Mouse (Mus musculus): ENCODE results near the gene Scnn1a.

Gene Scnn1a

DNA sequence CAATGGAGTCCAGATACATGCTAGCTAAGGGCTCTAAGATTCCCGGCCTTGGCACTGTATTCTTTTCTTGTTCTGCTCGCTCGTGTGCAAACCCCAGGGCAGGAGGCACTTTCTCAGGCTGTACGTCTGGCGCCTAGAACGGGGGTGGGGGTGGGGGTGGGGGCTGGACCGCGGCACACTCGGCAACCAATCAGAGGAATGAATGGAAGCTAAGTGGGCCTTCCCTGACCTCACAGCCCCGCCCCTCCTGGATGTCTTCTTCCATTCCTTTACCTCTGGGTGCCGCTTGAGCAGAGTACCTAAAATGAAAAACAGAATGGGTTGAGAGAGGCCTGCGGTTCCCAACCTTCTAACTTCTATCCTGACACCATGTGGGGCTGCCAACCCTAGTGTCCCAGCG, 11.5 kb upstream of the Scnn1a start:
- no peak for DNase-seq (ENCODE audit: low read depth in 2 of 2, low spot score in 2 of 2)

DNA sequence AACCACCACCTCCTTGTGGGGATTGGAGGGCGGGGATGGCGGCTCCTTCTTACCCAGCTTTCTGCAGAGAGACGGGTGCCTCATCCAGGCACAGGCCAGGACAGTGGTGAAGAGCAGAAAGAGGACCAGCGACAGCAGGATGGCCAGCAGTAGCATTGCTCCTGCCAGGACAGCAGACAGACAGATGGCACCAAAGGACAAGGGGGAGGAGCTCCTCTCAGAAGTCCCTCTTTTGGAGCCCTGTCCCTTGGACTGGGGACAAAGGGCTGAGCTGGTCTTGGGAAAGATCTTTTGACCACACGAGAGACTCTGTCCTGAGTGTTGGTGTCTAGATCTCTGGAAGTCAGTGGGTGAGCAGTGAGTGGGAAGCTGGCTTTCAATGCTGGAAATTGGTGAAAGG, 11.1 kb upstream of the Scnn1a start:
- no peak for DNase-seq (ENCODE audit: low read depth in 2 of 2, low spot score in 2 of 2)

- DNase-seq (ENCODE audit: low read depth in 2 of 2, low spot score in 2 of 2), result no peak
Measured at GRCm38 (mm10) chr6:125312171-125312570, 8.3 kb upstream of the Scnn1a start.

DNA sequence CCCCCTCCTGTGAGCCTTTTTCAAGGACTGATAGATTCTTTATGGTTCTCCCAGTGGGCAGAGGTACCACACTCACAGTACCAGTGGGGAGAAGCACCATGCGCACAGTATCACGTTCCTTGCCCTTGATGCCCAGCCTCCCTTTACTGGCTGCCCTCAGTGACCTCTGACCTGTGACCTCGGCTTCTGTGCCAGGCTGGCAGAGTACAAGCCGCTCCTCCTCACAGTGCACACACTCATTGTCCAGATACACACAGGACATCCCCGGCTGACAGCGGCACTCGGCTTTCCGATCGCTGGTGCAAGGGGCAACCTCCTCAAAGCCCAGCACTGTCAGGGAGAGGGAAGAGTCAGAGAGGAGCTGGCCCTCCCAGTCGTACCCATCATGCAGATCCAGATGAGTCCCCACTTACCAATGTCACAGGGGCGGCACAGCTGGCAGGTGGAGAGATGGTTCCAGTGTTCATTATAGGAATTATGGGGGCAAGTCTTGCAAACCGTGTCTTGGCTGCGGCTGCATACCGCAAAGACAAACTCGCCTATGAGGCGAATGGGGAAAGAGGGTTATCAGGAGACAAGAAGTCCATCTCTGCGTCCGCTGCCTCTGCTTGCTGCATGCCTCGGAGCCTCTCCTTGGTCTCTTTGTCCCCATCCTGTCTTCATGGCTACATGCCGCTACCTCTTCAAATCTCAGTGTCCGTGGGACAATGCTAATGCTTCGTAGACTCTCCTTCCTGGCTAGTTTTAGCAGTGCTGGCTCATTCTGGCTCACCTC, 7.7 kb upstream of the Scnn1a start:
- DNase-seq (ENCODE audit: low read depth in 2 of 2, low spot score in 2 of 2), result no peak

DNA sequence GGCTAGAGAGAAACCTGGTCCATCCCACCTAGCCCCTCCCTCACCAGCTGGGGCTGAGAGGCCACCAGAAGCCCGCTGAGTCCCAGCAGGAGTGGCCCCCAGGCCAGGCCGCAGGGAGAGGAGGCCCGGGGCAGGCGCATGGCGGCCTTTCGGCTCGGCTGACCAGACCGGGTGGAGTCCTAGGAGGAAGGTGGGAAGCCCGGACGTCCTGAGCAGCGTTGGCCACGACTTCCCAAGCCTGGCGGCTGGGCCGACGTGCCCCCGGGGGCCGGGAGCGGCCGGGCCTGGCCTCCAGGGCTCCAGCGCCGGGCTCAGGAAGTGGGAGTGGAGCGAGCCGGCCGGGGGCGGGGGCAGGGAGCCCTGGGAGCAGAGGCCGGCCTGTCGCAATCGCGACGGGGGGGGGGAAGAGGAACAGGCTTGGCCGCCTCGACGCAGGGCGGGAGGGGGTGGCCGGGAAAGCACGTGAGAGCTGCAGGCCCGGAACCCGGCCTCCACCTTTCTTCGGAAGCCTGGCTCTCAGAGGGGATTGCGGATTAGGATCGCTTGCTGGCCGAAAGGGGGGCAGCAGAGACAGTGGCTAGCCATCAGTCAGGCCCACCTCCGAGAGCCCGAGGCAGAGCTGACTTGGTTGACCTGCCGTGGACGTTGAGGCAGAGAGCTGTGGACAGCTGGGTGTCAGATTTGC, 6.8 kb upstream of the Scnn1a start, which contains the start of gene Ltbr:
Gene Ltbr (minus strand): TSS at position 340 of the 685 bp plus-strand sequence.
- no peak for DNase-seq (ENCODE audit: low read depth in 2 of 2, low spot score in 2 of 2)

- DNase-seq (ENCODE audit: low read depth in 2 of 2, low spot score in 2 of 2), result no peak
Measured at GRCm38 (mm10) chr6:125314231-125314563, 6.3 kb upstream of the Scnn1a start.

DNA sequence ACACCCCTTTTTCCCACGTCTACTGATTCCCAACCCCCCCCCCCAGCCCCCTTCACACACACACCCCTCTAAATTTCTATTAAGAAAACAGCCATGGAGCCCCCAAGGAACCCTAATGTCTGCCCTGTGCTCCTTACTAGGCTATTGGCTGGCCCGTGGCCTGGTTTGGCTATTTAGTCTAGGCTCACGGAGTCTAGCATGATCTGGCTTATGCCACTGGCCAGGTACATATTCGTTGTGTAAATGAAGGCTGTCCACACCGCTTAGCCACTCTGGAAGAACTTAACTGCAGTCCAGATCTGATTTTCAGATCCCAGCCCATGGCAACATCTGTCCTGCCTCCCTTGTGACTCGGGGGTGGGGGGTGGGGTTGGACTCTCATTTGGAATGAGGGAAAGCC, 5.7 kb upstream of the Scnn1a start:
- DNase-seq (ENCODE audit: low read depth in 2 of 2, low spot score in 2 of 2), result no peak

DNA sequence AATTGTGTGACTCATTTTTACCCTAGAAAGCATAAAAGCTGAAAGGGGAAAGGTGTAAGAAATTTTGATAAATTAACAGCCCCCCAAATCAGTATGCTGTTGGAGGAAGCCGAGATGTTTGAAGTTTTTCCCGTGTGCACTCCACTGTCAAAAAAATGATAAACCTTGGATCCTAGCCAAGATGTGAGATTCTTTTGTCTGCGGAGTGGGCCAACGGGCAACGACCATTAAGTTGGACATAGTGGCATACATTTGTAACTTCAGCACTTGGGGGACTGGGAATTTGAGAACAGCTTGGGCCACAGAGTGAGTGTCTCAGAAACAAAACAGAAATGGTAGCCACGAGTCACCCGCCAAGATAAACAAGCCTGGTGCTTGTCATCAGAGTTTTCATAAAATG, 3.4 kb upstream of the Scnn1a start:
- DNase-seq (ENCODE audit: low read depth in 2 of 2, low spot score in 2 of 2), result no peak

DNA sequence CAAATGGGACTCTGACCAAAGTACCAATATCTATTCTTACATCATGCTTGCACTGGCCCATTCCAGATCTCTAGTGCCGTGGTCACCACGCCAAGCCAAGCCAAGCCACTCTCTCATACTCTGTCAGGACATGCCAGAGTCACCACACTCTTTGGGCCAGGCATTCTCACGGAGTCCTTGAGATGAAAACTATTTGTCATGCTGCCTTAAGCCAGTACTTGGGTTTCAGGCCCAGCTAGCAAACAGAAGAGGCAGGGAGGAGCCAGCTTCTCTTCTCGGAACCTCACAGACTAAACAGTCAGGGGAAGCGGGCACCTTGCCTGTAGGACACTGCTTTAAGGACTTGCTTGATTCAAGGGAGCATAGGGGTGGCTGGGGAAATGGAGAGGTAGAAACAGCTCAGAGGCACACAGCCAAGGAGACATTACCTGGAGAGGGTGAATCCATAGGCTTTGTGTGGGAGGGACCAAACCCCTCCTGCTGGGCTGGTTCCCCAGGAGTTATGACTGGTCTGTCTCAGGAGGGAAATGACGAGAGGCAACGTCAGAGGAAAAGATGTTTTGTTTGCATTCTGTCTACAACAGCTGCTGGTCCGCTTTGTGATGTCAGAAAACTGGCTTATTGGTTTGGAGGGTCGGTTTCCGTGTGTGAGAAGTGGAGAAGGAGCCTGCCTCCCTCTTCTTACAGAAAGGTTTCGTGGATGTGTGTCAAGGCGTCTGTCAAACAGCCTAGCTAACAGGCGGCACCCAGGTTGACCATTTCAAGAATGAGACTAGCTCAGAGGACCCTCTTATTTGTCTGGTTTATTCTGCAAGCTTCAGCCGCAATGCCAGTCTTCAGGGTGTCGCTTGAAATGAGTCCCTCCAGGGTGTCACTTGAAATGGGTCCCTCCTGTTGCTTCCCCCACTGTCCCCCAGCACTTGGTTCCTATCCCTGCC, 1.2 kb upstream of the Scnn1a start:
- no peak for DNase-seq (ENCODE audit: low read depth in 2 of 2, low spot score in 2 of 2)

- DNase-seq (ENCODE audit: low read depth in 2 of 2, low spot score in 2 of 2), result no peak
Measured at GRCm38 (mm10) chr6:125319919-125320296, 551 bp upstream of the Scnn1a start.

DNA sequence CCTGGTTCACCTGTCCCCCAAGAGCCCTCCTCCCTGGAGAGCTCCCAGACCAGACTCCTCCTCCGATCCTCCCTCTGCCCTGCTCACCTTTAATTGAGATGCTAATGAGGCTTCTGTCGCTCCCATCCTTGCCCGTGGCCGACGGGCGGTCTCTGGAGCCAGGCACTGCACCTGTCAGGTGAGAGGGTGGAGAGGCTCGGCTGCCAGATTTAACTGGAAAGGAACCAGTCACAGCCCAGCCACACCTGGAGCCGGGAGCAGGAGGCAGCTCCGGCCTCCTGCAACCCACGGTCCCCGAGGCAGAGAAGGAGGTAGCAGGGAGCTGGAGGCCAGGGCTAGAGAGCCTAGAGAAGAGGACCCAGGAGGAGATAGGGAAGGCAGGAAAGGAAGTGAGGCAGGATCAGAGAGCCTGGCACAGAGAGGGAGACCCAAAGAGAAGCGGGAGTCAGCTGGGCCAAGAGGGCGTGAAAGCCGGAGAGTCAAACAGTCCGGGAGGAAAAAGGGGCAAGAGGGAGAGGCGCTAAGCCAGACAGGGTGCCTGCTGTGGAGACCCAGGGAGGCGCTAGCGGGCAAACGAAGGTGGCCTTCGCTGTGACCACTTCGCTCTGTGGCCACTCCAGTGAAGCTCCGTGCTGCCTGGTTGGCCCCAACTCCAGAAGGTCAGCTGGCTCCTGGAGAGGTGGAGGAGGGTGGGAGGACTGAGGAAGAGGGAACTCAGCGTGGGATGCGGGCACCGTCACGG, 826 bp downstream of the Scnn1a start:
- DNase-seq (ENCODE audit: low read depth in 2 of 2, low spot score in 2 of 2), result no peak

DNA sequence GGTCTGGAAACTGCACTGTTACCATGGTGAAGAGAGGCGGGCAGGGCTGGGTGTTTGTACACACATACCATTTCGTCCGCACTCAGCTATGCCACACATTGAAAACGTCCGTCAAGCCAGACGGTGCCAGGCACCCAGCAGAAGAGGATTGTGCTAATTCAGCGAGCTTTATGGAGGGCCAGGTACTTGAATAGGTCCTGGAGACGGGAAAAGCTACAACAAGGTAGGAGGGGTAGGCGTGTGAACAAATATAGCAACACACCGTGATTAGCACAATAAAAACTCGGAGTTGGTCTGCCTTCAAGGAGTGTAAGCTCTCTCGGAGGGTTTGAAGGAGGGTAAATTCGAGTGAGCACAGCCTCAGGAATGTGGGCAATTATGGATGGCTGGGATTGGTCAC, 2.3 kb downstream of the Scnn1a start:
- no peak for DNase-seq (ENCODE audit: low read depth in 2 of 2, low spot score in 2 of 2)

DNA sequence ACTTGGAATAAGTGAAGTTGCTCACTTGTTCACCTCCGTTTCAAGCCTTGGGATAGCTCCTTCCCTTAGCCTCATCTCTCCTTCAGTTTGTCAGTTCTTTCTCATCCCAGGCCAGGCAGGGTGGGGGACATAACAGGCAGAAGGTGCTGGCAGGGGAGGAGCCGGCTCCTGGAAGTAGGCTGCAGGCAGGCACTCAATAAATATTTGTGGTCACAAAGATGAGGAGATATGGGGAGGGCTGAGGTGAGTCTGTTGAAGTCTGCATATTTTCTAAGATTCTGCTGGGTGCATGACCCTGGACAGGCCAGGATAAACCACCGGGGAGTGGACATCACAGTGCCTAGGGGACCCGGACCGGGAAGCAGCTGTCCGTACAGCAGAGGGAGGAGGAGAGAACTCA, 3.1 kb downstream of the Scnn1a start:
- DNase-seq (ENCODE audit: low read depth in 2 of 2, low spot score in 2 of 2), result no peak

GRCm38 (mm10) chr6:125325337-125325736, 4.9 kb downstream of the Scnn1a start:
- no peak for DNase-seq (ENCODE audit: low read depth in 2 of 2, low spot score in 2 of 2)

GRCm38 (mm10) chr6:125328243-125328642, 7.8 kb downstream of the Scnn1a start:
- peak; percentile 50 to 62 for DNase-seq (ENCODE audit: low read depth in 2 of 2, low spot score in 2 of 2)

- DNase-seq (ENCODE audit: low read depth in 2 of 2, low spot score in 2 of 2), result no peak
Measured at GRCm38 (mm10) chr6:125330626-125331326, 10.3 kb downstream of the Scnn1a start.

GRCm38 (mm10) chr6:125333112-125333899, 12.8 kb downstream of the Scnn1a start:
- DNase-seq (ENCODE audit: low read depth in 2 of 2, low spot score in 2 of 2), result no peak

DNA sequence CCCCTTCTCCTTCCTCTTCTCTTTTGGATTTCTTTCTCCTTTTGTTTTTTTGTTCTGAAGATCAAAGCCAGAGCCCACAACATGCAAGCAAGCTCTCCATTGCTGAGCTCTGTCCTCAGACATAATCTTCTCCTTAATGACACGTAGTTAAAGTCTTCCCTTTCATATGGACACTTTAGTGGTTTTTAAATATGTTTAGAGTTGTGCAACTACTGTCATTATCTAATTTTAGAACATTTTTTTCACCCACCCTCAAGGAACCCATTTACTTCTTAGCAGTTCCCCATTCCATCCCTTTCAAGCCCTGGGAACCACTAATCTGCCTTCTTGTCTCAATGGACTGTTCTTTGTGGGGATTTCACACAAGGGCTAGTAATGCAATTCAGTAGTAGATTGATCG, 13.9 kb downstream of the Scnn1a start:
- DNase-seq (ENCODE audit: low read depth in 2 of 2, low spot score in 2 of 2), result no peak

GRCm38 (mm10) chr6:125338791-125339660, 18.6 kb downstream of the Scnn1a start:
- no peak for DNase-seq (ENCODE audit: low read depth in 2 of 2, low spot score in 2 of 2)

All from CD8-positive naive resting alpha-beta T cell, adult 2 months (primary cell).